Mouse (Mus musculus) liver, adult (tissue): ENCODE results near the gene Itpr1.

Experiments used
- GATA4 ChIP-seq: IDR thresholded peaks from 2 replicates; pipeline ENCODE4 v1.6.1; 2014; ENCODE audit warnings: mild to moderate bottlenecking, low read length; ENCODE audit not compliant: insufficient replicate concordance

Gene Itpr1

DNA sequence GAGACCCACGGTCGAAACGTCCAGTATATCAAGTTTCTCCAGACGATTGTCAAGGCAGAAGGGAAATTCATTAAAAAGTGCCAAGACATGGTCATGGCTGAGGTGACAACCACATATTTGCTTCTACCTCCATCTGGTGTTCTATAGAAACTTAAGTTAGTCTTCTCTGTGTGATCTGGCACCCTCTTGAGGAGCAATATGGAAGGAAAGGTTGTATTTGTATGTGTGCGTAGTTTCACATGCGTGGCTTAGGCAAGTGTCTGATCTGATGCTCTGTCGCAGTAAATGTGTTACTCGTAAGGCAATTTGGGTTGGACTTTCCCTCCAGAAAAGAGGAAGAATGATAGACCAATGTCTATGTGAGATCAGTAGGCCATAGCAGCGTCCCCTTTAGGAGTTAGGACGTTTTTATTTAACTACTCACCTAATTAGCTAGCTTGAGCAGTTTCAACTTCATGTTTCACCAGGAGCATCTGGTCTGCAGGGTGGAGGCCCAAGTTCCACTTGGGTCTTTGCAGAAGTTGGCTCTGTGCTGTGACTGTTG lies 188.6 kb downstream of the Itpr1 start:
- no peak for TF ChIP-seq GATA4

DNA sequence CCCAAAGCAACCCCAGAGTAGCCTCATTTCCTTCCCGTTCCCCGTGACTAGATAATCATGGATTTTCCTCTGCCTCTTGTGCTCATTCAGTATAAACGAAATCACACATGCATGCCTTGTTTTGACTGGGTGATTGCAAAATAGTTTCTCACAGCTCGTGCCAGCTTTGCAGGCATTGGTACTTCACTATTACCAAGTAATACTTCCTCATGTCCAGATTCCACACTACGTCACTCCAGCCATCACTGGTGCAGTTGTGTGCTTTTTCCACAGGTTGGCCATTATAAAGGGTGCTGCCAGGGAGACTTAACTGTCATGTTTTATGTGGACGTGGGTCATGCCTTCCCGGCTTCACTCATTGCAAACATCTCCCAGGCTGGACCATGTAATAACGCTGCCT lies 191.8 kb downstream of the Itpr1 start:
- TF ChIP-seq GATA4, result no peak

DNA sequence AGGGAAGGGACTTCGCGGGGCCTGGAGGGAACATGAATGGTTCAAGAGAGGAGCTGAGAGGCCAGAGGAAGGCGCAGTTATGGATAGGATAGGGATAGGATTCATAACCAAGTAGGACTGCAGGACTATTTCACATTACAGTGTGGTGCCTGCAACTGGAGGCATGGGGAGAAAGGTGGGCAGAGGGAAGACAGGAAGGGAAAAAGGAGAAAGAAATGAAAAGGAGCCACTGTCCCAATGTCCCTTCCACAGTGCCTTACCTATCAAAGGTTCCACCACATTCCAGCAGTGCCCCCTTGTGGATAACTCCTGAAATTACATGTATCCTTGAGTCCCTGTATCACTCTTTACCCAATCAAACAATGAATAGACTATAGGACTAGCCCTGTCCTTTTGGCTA lies 195.2 kb downstream of the Itpr1 start:
- TF ChIP-seq GATA4, result no peak

DNA sequence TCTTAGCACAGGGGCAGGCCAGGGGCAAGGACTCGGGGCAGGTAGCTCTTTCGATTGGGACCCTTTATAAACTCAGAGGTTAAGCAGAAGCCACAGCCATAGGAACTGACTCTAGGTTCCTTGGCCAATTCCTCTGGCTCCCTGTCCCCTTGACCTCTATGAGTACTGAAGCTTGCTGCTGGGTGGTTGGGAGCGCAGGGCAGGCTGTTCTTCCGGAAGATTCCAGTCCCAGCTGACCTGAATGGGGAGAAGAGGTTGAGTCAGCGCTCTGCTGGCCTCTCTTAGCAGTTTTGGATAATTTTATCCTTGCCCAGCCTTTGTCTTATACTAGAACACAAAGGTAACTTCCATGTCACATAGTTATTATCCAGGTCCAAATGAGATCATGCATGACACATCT lies 195.8 kb downstream of the Itpr1 start:
- TF ChIP-seq GATA4, result no peak

DNA sequence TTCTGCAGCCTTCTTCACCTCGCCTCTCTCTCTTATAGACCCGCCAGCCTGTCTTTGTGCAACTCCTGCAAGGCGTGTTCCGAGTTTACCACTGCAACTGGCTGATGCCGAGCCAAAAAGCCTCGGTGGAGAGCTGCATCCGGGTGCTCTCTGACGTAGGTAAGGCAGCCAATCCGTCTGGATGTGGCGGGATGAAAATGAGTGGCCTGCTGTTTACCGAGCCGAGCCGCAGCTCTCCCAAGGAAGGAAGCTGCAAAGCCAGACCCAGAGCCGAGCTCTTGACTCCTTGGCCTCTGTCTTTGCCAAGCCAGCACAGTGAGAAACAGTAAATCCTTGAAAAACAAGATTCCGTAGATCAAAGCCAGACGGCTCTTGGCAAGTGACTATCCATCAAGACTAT lies 197.9 kb downstream of the Itpr1 start:
- no peak for TF ChIP-seq GATA4

DNA sequence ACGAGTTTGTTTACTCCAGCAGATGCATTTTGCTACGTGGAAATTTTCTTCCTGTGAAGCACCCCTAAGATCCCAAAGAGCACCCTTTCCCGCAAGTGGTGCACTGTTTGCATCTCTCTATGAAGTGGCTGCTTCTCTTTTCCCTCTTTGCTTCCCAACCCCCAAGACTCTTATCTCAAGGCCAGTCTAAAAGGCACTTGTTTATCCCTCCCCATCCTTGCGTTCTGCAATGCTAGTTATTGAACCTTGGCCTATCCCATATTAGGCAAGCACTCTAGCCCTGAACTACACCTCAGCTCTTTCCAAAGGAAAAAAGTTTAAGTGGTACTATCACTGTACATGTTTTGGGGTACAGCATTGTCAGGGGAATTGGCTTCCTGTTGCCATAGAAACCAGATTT lies 198.3 kb downstream of the Itpr1 start:
- no peak for TF ChIP-seq GATA4

DNA sequence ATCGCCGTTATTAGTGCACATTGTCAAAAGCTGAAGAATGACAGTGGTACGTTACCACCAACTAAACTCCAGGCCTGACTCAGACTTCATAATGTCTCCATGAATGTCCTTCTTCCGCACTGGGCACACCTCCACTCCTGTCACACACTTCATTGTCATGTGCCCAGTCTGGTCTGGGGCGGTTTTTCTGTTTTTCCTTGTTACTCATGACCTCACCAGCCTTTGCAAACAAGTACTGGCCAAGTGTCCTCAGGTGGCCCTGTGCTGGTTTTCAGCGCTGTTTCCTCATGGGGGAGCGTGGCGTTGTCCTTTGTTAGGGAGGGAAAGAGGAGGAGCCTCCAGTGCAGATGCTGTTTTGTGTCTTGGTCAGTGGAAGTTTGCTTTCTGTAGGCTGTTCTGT lies 200.1 kb downstream of the Itpr1 start:
- TF ChIP-seq GATA4, result no peak

DNA sequence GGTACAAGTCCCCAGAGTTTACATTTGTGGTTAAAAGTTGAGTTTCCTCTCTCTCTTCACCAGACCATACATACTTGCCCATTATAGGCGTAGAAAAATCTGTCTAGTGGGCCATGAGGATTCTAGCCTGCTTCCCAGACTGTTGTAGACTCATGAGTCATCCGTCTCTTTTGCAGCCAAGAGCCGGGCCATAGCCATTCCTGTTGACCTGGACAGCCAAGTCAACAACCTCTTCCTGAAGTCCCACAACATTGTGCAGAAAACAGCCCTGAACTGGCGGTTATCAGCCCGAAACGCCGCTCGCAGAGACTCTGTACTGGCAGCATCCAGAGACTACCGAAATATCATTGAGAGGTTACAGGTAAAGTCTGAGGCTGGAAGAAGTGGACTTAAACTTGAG lies 200.7 kb downstream of the Itpr1 start:
- TF ChIP-seq GATA4, result no peak

DNA sequence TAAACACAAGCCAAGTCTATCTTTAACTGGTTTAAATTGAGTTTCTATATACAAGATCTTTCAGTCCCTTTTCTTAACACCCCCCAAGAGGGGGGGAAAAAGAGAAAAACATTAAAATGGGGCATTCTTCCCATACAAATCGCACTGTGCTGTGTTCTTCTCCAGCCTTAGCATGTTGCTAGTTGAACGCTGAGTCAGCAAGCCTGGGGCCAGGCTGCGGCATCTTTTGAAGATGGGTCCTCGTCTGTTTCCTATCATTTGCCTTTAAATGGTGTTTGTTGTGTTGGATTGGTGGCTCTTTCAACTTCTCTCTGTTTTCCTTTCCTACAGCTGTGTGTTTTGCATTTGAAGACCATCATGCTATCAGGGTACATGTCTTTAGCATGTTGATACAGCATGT lies 203.0 kb downstream of the Itpr1 start:
- no peak for TF ChIP-seq GATA4

DNA sequence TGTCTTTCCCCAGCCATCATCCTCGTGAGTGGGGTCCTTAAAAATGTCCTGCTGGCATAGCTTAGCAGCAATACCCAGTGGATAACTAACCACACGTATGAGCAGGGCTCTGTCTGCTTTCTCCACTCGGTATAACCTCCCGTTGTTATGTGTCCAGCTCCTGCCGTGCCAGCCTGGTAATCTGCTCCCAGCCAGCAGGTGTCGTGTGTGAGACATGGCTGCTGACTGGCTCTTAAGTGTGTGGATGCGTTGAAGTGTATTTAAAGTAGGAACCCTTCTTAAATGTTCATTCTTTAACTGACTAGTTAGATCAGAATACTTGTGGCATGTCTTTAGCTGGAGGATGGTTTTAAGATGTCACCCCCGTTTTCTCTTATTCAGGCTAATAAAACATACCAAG lies 204.6 kb downstream of the Itpr1 start:
- no peak for TF ChIP-seq GATA4

DNA sequence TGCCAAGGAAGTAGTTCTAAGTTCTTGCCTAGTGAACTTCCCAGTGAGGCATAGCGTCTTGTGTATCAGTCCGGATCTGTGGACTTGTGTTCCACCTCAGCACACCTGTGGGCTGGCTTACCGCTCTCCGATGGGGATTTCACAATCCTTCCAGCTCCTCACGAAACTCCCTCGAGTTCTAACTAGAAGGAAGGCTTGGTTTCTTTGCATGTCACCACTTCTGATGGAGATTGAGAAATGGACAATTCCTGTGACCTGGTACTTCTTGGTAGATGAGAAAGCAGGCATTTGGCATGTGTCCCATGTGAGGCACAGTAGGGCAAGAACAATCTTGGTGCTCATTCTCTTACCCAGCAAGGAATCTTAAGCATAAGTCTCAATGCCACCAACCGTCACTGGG lies 205.3 kb downstream of the Itpr1 start:
- TF ChIP-seq GATA4, result no peak

DNA sequence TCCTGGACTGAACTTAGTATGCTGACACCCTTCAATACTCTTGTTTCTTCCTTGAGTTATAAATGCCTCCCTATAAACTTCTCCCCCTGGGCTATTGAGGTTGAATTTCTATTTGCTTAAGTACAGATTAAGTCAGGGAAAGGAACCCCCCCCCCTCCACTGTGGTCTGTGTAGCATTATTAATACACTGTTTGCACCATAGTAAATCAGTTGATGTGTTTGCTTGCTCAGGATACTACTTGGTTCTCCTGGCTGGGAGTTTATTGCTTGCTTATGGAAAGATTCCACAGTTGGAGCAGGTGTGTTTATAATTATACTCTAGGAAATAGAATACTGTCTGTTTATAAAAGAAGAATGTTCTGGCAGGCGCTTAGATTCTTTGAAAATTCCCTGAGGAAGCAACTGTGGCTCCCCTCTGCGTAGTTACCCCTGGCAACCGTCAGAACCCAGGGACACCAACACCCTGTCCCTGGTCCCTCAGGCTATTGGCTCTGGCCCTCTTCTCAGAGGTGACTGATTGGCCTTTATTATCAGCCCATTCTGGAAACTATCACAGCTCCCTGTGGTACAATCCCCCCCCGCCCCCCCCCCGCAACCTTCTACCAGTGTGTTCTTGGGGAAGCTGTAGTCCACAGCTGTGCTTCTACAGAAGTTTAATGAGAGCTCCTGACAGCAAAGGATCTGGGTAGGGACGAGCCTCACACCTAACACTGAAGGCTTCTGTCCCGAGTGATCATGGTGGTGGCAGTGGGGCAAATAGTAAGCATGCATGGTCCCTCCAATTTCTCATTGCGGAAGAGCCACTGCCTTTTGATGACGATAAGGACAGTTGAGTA lies 212.1 kb downstream of the Itpr1 start:
- TF ChIP-seq GATA4, result no peak

DNA sequence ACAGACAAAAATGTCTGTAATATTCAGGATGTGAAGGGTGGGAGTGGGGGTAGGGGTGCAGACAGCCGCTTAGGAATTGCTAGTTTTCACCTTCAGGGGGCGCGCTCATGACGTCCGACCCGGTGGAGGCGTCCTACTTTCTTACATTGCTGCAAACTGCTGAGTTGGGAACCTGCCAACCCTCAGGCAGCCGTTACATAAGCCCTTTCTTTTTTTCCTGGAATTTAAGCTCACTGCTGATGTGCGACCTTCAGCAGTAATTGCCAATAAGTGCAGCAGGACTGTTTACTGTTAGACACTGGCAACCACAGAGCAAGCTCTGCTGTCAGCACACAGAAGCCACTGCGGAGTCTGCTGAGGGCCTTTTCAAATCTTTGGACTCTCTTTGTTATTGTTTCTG lies 213.9 kb downstream of the Itpr1 start:
- TF ChIP-seq GATA4, result peak; percentile 63; the same call in 1 of the 2 replicates

DNA sequence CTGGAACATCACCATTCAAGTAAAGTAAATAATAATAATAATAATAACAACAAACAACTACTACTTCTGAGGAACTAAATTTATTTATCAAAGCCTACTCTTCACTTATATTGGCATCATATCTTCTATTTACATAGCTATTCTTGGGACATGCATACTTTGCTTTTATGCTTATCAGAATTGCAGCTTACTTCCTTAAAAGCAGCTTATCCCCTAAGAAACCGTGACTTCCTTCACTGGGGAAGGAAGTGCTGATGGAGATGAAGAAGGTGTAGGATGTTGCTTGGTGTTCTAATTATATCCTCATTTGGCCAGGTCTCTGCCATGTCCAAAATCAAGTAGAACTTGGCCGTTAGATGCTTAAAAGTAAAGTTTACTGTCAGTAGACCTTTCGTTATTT lies 215.5 kb downstream of the Itpr1 start:
- peak; percentile 61; the same call in 1 of the 2 replicates for TF ChIP-seq GATA4

DNA sequence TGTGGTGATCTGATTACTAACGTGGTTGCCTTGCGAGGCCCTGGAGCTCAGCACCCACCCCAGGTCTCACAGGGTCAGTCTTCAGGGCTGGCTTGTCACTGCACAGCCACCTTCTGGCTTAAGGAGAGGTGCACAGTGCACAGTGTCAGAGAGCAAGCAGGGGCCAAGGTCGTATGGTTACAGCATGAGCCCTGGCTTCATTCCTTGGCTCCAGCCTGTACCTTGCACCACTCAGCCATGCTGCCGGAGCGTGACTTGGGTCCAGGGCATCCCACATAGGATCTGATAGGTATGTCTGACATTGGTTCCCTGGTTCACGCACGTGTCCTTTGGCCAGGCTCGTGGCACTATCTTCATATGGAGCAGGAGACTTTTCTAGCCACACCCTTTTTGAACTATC lies 217.1 kb downstream of the Itpr1 start:
- no peak for TF ChIP-seq GATA4

DNA sequence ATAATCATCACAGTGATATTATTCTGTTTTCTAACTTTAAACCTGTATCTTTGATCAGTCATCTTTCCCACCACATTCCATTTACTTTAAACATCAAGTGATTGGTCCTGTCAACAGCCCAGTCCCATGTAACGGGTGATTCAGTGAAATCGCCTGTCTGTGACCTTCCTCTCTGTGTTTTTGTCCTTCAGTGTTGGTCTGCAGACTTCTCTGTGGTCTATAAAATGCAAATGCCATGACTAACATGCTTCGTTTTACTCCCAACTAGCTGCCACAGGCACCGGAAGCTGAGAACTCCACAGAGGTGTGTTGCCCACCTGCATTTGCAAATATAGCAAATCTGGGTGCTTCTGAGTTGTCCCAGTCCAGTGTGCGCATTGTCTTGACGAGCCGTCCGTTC lies 218.3 kb downstream of the Itpr1 start:
- TF ChIP-seq GATA4, result no peak

DNA sequence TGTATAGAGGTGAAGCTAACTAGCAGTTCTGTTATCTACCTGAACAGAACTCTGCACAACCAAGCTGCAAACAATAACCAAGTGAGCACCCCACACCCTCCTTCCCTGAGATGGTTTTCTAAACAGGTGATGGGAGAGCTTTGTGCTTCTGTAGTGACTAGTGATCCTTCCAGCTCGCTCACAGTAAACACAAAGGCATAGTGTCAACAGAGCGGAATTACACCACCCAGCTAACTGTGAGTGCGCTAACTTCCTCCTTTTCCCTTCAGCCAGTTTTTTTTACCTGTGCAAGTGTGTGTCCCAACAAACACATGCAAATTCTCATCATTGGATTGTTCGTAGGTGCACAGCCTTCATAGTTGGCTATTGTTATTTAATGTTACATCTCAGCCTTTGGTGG lies 219.9 kb downstream of the Itpr1 start:
- TF ChIP-seq GATA4, result no peak
